Mouse (Mus musculus) induced T-regulatory cell, adult 2 months (primary cell): Measurements from ENCODE around the gene Mfn2.

ENCODE experiments used
- DNase-seq: peaks from one replicate; pipeline ENCODE4 v3.0.0-alpha.2; 2012; ENCODE audit warnings: low read depth

Mfn2 gene

DNA sequence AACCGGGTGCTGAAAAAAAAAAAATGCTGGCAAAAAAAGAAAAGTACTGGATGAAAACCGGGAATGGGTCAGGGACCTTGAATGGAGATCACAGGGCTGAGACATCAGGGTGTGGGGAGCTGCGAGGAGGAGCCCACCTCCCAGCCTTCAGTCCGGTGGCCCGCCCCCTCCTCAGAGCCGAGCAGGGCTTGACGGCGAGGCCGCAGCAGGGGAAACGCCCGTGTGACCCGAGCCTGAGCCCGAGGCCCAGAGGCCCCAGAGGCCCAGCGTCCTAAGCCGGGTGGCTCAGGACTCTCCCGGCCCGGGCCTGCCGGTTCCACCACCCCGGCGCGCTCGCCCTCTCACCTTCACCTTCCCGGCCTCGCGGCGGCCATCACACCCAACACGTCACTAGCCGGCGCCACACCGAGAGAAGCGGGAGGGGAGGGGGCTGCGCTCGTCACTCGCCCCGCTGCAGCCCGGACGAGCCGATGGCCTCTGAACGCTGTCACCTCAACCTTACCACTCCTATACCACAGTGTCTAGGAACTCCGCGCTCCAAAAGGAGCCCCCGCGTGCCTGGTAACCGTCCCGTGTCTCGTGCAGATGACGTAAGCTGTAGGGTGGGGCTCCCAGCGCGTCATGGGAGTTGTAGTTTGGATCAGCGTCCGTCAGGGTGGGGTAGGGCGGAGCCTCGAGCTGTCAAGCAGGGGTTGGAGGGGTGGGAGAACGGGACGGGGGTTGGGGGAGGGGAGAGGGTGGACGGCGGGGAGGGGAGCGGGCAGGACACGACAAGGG lies at the start of gene Mfn2:
Mfn2 (minus strand) TSS at position 392 of the 777 bp plus-strand sequence.
- DNase-seq: peak; percentile 94

DNA sequence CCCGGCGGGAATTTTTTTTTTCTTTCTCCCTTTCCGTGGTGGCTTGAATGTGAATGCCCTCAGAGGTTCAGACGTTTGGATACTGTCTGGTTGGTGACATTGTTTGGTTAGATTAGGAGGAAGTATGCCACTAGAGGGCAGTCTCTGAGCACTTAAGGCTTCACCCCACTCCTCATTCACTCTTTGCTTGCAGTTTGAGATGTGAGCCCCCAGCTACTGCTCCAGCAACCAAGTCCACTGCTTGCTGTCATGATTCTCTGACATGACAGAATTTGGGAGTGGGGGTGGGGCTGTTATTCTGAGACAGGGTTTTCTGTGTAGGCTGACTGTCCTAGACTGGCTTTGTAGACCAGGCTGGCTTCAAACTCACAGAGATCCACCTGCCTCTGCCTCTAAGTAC lies 49.1 kb upstream of the Mfn2 start:
- DNase-seq: peak; percentile 66

GRCm38 (mm10) chr4:147947511-147947910 lies 43.0 kb upstream of the Mfn2 start:
- no peak for DNase-seq

DNA sequence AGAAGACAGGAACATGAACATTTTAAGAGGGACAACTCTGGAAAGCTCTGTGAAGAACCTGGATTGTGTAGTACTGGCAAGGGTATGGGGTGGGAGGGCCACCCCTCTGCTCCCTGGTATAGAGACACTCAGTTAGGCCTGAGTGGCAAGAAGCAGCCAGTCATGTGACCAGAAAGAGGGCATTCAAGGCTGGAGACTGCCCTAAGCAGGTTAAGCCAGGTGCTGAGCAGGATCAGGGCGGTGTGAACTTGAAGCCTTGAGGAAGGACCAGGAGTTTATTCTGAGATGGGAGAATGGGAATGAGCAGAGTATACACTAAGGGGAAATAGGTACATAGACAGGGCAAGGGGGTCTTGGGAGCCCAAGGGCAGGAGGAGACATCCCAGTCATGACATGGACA lies 38.5 kb upstream of the Mfn2 start:
- no peak for DNase-seq

DNA sequence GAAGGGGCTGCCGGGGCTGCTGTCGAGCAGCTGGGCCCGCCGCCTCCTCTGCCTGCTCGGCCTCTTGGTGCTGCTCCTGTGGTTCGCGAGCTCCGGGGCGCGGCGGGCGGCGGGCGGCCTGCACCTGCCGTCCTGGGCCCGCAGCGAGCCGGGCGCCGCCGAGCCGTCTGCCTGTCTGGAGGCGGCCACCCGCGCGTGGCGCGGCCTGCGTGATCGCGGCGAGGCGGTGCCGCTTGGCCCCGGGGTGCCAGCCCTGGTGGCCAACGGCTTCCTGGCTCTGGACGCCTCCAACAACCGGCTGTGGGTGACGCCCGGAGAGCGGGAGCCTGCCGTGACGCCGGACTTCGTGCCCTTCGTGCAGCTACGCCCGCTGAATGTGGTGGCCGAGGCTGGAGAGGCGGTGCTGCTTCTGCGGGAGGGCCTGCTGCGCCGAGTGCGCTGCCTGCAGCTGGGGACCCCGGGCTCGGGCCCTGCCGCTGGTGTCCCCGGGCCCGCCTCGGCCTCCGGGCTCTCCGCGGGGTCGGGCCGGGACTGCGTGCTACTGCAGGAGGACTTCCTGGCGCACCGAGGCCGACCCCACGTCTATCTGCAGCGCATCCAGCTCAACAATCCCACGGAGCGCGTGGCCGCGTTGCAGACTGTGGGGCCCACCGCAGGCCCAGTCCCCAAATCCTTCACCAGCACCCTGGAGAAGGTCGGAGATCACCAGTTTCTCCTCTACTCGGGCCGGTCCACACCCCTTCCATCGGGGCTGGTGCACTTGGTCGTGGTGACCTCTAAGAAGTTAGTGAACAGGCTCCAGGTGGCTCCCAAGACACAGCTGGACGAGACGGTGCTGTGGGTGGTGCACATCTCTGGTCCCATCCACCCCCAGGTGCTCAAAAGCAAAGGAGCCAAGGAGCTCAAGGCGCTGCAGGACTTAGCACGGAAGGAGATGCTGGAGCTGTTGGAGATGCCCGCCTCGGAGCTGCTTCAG lies 36.8 kb upstream of the Mfn2 start:
- peak; percentile 47 for DNase-seq

- peak; percentile 93 for DNase-seq
Observed at GRCm38 (mm10) chr4:147940576-147941044, 36.1 kb upstream of the Mfn2 start, which contains the start of gene 2510039O18Rik. Gene 2510039O18Rik, plus strand, starts transcription at chr4:147940895.

GRCm38 (mm10) chr4:147940111-147940510 lies 35.6 kb upstream of the Mfn2 start:
- DNase-seq: no peak

DNA sequence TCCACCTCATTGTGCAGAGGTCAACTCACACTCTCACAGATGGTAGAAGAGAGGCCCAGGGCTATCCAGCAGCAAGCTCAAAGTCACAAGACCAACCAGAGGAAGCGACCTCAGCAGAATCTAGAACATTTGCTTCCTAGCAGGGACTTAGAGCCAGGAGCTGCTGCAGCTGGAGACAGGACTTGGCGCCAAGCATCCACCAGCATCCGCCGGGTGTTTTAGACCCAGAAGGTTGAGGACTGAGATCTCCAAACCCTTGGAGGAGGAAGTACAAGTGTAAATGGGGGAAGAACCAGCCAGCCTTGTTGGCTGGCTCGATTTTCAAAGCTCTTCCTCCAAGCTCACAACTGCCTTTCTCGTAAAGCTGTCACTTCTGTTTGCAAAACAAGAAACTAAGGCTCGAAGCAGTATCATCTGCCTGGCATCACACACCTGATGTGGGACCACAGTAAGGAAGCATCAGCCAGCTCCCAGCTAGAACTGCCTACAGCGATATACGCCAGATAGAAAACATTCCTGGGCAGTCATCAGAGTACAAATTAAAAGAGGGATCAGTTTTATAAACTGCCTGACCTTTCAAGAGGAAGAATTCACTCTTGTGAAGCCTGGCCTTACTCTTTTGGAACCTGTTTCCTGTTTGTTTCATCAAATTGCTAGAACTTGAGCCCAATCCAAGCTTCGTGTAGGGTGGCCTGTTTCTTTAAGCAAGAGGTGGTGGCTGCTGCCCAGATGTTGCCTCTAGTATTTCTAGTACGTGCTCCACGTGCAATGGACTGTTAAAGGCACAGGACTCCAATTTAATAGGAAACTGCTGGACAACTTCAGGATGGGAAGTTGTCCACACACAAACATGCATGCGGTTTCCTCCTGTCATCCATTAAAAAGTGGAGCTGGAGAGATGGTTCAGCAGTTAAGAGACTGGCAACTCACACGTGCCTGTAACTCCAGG lies 33.9 kb upstream of the Mfn2 start:
- no peak for DNase-seq

DNA sequence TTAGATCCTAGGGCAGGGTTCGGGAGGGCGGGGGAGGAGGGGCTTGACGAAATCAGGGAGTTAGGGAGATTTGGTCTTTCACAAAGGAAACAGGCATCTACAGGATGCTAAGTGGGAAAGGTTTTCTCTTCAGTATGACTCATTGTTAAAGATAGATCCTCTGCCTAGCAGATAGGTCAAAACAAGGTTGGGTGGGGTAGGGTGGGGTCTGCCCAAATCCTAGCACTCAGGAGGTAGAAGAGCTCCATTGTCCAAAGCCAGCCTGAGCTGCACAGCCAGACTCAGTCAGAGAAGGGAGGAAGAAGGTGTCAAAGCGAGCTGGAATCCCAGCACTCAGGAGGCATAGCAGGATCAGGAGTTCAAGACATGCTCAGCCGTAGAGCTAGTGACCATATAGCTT lies 33.0 kb upstream of the Mfn2 start:
- no peak for DNase-seq

GRCm38 (mm10) chr4:147937021-147937420 lies 32.5 kb upstream of the Mfn2 start:
- DNase-seq: no peak

DNA sequence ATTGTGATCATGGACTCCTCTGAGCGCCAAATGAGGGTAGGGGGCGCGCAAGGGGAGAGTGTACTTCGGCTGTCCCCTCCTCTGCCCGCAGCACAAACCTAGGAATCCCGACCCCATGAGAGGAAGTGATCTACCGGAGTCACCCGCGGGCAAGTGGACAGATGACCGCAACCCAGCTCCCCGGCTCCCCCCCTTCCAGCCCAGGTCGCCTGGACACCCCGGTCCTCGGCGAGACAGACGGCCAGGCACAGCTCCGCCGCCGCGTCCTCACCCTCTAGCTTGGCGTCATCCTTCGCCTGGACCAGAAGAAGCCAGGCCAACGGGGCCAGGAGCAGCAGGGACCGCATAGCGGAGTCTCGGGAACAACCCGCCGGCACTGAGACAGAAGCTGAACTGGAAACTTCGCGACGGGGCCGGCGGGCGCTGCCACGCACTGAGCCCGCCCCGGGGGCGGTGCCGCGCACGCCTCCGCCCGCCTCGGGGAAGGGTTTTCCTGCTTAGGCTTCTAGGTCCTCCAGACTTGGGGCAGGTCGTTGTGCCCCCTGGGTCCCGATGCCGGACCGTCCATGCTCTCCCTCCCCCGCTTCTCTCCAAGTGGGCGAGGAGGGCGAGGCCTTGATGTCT lies 31.9 kb upstream of the Mfn2 start, which contains the start of gene Plod1:
Plod1 (minus strand) TSS at position 437 of the 624 bp plus-strand sequence.
- DNase-seq: peak; percentile 78

GRCm38 (mm10) chr4:147935904-147936303 lies 31.4 kb upstream of the Mfn2 start:
- DNase-seq: no peak

DNA sequence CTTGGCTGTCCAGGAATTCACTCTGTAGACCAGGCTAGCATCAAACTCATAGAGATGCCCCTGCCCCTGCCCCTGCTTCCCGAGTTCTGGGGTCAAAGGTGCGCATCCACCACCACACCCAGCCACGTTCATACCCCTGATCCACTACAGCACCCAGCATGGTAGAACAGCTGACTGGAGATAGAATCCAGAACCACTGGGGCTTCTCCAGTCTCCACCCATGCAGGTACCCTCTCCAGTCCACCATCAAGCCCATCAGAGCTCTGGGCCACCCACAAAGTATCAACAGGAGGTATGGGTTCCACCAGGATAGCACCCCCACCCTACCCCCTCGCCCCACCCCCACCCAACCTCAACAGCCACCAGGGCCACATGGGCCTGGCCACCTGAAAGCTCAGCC lies 30.1 kb upstream of the Mfn2 start:
- no peak for DNase-seq

GRCm38 (mm10) chr4:147934134-147934533 lies 29.6 kb upstream of the Mfn2 start:
- no peak for DNase-seq

DNA sequence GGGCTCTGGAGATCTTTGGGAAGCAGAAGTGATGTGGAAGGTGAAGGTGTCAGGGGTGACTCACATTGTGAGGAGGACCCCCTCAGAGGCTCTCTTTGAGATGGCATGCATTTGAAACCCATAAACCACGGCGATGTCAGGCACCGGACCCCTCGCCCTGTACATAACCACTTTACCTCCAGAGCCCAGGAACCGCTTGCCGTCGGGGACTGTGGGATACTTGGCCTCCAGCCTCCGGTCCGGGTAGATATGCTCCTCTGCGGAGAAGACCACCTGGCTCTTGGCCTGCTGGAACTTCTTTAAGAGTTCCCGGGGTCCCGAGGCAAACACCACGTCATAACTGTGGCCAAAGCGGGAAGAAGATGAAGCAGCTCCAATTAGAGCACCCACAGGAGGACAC lies 26.4 kb upstream of the Mfn2 start:
- DNase-seq: no peak

DNA sequence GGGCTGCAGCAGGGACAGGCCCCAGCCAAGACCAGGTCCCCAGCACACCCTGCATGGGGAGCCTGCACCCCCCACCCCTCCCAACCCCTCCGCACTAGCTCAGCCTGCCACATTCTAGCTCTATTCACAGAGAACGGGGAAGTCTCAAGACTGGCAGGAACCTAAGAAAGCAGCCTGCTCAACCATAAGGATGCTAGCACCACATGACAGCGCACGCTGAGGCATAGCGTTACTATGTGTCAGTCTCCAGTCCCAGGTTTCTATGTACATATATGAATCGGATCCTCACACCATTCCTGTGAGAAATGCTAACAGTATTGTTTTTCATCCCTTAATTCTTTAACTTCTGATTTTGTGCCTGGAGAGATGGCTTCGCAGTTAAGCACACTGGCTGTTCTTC lies 24.0 kb upstream of the Mfn2 start:
- DNase-seq: no peak

DNA sequence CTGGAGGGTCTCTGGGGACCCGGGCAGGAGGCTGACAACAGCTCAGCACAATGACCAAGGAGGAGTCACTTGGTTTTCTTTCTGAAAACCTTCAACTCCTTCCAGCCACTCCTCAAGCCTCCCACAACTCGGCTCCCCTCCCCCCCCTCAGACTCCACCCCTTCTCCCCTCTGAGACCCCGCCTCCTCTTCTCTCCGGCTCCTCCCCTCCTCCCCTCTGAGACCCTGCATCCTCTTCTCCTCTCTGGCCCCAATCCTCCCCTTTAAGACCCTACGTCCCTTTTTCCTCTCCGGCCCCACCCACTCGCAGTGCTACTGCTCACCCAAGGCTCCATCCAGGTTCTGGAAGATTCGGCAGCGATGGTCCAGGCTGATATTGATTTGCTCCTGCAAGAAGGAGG lies 23.6 kb upstream of the Mfn2 start:
- no peak for DNase-seq

- DNase-seq: no peak
Observed at GRCm38 (mm10) chr4:147927705-147928104, 23.2 kb upstream of the Mfn2 start.

GRCm38 (mm10) chr4:147922341-147922740 lies 17.8 kb upstream of the Mfn2 start:
- no peak for DNase-seq

DNA sequence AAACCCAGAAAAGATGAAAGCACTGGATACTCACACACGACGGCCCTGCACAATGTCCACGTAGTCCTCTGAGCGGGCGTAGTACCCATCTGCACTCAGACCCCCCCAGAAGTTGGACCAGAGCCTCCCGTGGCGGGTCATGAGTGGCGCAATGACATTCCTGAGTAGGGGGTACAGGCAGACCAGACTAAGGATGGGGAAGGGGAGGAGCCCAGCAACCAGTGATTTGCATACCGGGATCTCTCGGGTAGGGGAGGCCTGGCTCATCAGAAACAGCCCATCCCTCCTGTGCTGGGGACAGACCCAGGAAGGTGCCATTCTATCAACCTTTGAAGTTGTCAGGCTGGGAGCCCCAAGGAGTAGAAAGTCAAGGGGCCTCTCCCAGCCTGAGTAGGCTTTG lies 16.5 kb upstream of the Mfn2 start:
- no peak for DNase-seq
